Mouse (Mus musculus): ENCODE measurements around the gene Dennd1b.

Gene Dennd1b

GRCm38 (mm10) chr1:139180481-139181149 is 217.4 kb downstream of the Dennd1b start:
- no peak for DNase-seq (ENCODE audit: low read depth, low spot score)

- DNase-seq (ENCODE audit: low read depth, low spot score), result no peak
Measured at GRCm38 (mm10) chr1:139192635-139193034, 229.4 kb downstream of the Dennd1b start.

- no peak for DNase-seq (ENCODE audit: low read depth, low spot score)
Measured at GRCm38 (mm10) chr1:139194011-139194410, 230.8 kb downstream of the Dennd1b start.

DNA sequence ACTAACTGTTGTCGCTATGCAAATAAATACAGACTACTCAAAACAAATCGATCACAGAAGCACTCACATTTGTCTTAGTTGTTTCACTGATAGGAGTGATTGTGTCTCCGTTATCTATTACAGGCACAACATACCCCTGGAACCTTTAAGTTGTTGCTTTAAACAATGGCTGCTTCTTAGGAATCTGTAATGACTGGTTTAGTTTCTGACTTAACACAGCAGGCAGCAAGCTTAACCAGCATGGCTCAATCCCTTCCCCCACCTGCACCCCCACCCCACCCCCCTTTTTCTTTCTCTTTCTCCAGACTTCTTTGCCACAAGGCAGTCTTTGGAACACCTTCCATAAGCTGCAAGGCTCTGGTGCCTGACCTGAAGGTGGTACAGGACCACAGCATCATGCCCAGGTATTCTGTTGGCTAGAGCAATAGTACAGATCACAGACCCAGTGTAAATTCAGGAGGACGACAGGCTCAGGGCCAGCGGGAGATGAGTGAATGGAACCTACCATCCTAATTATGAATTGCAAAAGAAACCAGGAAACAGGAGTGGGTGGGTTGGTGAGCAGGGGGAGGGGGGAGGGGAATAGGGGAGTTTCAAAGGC is 231.3 kb downstream of the Dennd1b start:
- no peak for DNase-seq (ENCODE audit: low read depth, low spot score)

- no peak for DNase-seq (ENCODE audit: low read depth, low spot score)
Measured at GRCm38 (mm10) chr1:139203026-139203425, 239.8 kb downstream of the Dennd1b start.

DNA sequence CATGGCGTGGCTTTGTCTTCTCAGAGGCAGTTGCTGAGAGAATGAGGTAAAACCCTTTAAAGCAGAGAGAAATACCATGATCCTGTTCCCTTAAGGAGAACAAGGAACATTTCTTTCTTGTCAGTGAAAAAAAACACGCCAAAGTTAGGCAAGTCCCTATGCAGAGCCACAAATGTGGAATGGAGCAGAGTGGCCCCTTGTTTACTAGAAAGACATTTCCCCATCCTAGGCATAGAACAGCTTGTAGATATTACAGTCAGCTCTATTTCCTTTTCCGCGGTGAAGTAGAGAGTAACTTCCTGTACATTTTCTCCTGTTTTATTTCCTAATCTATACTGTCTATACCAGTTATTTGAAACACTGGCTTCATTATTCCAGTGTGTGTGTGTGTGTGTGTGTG is 243.0 kb downstream of the Dennd1b start:
- no peak for DNase-seq (ENCODE audit: low read depth, low spot score)

DNA sequence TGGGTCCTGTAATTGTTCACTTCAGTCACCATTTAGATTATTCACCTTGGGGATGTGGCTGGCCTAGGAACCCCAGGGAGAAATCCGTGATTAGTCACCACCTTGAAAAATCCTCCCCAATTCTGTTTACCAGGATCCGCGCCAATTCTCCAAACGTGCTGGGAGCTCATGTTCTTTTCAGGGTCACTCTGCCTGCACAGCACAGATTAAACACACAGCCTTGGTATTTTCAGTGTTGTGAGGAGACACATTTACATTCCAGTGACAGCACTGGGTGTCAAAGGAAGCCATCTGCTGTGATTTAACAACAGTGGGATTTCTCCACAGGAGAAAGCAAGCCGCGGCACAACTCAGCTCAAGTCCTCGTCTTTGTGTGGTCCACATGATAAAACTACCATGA is 246.6 kb downstream of the Dennd1b start:
- no peak for DNase-seq (ENCODE audit: low read depth, low spot score)

GRCm38 (mm10) chr1:139210505-139210904 is 247.3 kb downstream of the Dennd1b start:
- DNase-seq (ENCODE audit: low read depth, low spot score), result no peak

GRCm38 (mm10) chr1:139215311-139215710 is 252.1 kb downstream of the Dennd1b start:
- DNase-seq (ENCODE audit: low read depth, low spot score), result no peak

GRCm38 (mm10) chr1:139223804-139224203 is 260.6 kb downstream of the Dennd1b start:
- DNase-seq (ENCODE audit: low read depth, low spot score), result no peak

DNA sequence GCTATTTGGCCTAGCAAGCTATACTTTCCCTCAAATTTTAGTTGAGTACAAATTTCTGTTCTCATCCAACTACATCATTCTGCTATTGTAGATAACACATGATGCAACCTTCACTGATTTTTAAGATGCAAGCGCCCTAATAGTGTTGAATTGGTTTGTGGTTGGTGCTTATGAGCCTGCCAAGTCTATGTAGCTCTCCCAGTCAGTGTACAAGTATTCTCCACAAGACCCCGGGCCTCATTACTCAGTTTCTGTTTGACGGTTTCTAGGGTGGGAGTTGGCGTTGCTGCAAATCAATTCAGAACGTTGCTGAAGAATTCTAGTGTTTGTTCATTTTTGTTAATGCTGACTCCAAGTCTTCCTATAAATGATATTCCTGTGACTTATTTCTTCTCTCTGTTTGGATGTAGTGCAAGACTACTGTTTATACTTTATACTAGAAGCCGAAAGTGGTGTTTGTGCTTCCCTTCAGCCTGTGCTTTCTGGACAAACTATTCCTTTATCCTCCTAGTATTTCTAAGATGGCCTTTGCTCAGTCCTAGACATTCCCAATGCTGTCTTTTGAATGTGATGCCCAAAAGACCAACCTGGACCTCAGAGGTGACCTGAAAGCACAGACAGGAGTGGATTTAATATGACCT is 261.2 kb downstream of the Dennd1b start:
- no peak for DNase-seq (ENCODE audit: low read depth, low spot score)
